Mouse (Mus musculus): ENCODE measurements at regions not wholly inside any gene's neighbourhood (a gene's known extent, or its start where the extent isn't known, plus 50 kb on each side); places are given as distances from the start of the nearest gene placed in this dataset.

GRCm38 (mm10) chr14:106190721-106191120 is 84.7 kb downstream of the Trim52 start:
- no peak for DNase-seq (ENCODE audit: extremely low spot score in 1 of 2, low spot score in 1 of 2)

DNA sequence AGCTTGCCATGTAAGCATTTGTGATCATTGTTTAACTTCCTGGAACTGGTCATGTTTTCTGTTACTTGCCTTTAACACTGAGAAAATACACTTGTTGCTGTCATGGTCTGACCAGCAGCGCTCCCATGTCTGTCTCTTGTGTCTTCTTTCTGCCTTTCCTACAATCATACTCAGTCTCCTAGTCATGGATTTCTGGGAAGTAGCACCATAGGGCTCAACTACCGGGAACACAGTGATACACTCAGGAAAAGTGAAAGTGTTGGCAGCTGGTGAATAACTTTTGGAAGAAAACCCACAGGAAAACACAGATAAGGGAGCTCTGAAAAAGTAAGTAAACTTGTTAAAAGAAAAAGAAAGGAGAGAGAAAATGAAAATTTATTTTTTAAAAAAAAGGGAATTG is 87.6 kb downstream of the Trim52 start:
- DNase-seq (ENCODE audit: extremely low spot score in 1 of 2, low spot score in 1 of 2), result no peak

GRCm38 (mm10) chr14:106194104-106194503 is 88.1 kb downstream of the Trim52 start:
- no peak for DNase-seq (ENCODE audit: extremely low spot score in 1 of 2, low spot score in 1 of 2)

DNA sequence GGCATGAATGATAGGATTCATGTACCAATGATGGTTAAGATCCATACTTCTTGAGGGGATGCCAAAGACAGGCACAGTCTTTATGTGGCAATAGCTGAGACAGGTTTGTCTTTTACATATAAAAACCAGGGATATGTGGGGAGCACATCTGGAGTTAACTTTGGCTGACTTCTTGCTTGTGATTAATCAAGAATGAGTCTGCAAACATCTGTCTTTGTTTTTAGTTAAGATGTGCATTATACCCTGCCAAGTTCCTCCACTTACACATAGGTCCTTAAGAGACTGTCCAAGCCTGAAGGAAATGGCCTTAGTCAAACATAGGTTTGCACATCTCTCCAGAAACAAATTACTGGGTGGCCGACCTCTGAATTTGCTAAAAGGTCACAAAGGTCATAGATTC is 91.8 kb downstream of the Trim52 start:
- no peak for DNase-seq (ENCODE audit: extremely low spot score in 1 of 2, low spot score in 1 of 2)

DNA sequence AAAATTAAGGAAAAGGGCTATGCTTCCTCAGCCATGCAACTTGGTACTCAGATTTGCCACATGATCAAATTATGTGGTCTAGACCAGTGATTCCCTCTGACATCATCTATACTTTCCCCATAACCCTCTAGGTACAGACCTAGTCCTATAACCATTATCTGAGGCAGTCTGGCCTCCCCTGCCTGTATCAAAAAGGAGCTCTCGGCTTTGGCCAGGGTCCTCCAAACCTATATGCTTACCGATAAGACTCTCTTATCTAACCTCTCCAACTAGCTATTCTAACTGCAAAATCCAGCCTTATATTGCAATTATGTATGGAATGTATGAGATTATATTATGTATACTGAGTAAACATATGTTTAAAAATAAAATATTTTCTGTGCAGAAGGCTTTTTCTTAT is 93.1 kb downstream of the Trim52 start:
- no peak for DNase-seq (ENCODE audit: extremely low spot score in 1 of 2, low spot score in 1 of 2)

- no peak for DNase-seq (ENCODE audit: extremely low spot score in 1 of 2, low spot score in 1 of 2)
These were observed 93.7 kb downstream of the Trim52 start for GRCm38 (mm10) chr14:106199536-106200319.

- no peak for DNase-seq (ENCODE audit: extremely low spot score in 1 of 2, low spot score in 1 of 2)
These were observed 105.1 kb downstream of the Trim52 start for GRCm38 (mm10) chr14:106211062-106211461.

GRCm38 (mm10) chr14:106217681-106218080 is 111.7 kb downstream of the Trim52 start:
- DNase-seq (ENCODE audit: extremely low spot score in 1 of 2, low spot score in 1 of 2), result no peak

DNA sequence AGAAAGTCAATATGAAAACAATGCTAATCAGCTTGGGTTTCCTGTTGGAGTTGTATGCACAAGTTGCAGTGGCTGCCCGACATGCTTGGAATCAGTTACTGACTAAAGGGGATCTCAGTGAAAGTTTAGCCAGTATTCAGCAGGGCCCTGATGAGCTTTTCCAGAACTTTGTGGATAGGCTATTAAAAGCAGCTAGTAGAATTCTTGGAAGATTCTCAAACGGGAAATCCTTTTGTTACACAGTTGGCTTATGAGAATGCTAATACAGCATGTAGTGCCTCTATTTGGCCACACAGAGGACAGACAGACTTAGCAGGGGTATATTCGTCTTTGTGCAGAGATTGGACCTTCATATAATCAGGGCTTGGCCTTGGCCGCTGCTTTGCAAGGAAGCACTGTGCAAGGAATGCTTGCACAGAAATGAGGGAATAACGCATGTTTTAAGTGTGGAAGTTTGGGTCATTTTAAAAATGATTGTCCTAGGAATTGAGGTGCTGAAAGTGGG is 113.3 kb downstream of the Trim52 start:
- no peak for DNase-seq (ENCODE audit: extremely low spot score in 1 of 2, low spot score in 1 of 2)

GRCm38 (mm10) chr14:106225401-106225800 is 119.4 kb downstream of the Trim52 start:
- DNase-seq (ENCODE audit: extremely low spot score in 1 of 2, low spot score in 1 of 2), result no peak

DNA sequence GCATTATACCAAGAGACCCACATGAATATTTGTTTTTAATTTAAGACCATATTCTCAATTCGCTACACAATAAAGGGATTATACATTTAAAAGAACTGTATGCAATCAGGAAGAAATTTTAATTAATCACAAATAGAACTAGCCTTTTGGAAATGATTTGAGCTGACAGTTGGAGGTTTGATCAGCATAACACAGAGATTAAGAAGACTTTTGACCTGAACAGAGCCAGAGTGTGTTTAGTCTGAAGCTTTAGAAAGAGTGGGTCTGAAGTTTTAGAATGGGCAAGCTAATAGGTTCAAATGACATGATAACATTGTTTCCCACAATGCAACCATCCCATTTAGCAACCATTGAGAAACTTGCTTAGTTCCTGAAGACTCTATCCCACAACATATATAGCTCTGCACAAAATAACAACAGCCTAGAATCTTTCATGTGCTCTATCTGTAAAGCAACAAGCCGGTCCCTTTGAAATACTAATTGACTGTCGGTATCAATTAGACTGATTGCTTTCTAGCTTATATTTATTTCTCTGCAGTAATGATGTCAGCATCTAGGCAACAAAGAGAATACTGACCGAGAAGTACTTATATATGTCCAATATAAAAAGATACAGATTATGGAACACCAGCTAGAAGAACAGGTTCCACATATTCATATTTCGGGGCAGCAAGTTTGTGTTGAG is 135.9 kb downstream of the Trim52 start:
- no peak for DNase-seq (ENCODE audit: extremely low spot score in 1 of 2, low spot score in 1 of 2)

- no peak for DNase-seq (ENCODE audit: extremely low spot score in 1 of 2, low spot score in 1 of 2)
These were observed 153.6 kb downstream of the Trim52 start for GRCm38 (mm10) chr14:106259396-106260108.

GRCm38 (mm10) chr14:106265290-106265689 is 159.3 kb downstream of the Trim52 start:
- no peak for DNase-seq (ENCODE audit: extremely low spot score in 1 of 2, low spot score in 1 of 2)

DNA sequence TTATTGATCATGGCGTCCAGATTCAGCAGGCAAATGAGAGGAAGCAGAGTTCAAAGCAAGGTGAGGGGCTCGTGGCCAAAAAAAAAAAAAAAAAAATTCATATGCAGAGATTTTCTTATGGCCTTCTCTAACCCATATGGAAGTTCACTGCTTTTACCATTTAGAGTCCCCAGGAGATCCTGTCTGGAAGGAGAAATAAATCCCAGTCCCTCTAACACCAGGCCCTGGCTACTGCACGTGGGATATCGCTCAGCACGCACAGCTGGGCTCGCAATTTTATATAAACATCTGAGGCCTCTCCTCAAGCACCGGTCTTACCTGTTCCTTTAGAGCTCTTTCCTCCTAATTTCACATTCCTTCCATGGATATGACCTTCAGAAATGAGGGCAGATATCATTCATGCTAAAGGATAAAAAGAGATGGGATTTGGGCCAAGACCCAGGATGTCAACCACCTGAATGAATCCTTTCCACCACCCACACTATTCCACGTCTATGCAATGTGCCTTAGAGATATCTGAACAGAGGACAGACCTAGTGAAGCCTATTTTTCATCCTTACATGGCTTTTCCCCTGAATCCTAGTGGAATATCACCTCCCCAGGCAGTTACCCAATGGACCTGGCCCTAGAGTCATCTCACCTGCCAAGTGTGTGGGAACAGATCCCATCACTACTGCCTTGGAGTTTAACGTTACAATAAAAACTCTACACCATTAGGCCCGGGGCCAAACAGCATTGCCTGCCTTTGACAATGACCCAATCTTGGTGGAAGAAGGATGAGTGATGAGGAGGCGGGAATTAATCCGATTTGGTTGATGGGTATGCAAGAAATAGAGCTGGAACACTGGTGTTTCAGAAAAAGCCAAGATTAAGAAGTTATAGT is 161.9 kb downstream of the Trim52 start:
- no peak for DNase-seq (ENCODE audit: extremely low spot score in 1 of 2, low spot score in 1 of 2)

DNA sequence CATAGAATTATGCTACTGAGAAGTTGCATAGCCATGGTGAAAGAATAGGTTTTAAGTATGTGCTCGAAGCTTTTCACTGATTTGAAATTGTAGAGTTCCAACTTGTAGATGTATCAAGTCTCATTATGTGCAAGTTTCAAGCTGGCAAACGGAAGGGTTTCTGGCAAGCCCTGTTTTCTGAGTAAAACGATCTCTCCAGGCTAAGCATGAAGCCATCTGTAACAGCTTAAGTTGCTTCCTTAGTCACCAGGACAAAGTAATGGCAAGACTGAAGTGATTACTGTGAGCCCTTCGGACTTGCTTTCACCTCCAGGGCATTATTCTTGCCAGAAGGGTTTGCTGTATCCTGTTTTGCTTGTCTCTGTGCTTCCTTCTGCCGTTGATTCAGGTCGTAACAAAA is 163.7 kb downstream of the Trim52 start:
- DNase-seq (ENCODE audit: extremely low spot score in 1 of 2, low spot score in 1 of 2), result no peak

GRCm38 (mm10) chr14:106313558-106313957 is 207.6 kb downstream of the Trim52 start:
- no peak for DNase-seq (ENCODE audit: extremely low spot score in 1 of 2, low spot score in 1 of 2)

- DNase-seq (ENCODE audit: extremely low spot score in 1 of 2, low spot score in 1 of 2), result no peak
These were observed 208.1 kb downstream of the Trim52 start for GRCm38 (mm10) chr14:106314079-106314551.

DNA sequence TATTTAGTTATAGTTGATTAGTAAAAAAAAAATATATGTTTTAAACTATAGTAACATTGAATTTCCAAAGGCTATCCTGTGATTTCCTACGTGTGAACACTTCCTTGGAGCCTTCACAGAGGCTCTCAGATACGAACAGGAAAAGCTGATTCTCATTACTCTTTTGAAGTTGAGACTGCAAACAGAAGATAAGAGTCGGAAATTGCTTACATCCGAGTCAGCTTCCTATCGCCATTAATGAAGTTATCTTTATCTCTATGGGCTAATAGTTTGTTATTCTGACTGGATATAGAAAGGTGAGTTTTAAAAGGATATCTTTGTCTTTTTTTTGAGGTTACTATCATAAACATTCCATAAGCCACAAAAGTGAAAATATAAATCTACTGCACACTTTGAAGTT is 212.8 kb downstream of the Trim52 start:
- no peak for DNase-seq (ENCODE audit: extremely low spot score in 1 of 2, low spot score in 1 of 2)

GRCm38 (mm10) chr14:106327653-106328283 is 221.8 kb downstream of the Trim52 start:
- DNase-seq (ENCODE audit: extremely low spot score in 1 of 2, low spot score in 1 of 2), result no peak

Data from layer of hippocampus, postnatal 25 days (tissue).